Mouse (Mus musculus): ENCODE results near the gene Gm20388. TPM values are rescaled to one million over a fixed set of nuclear protein-coding genes. Genes with fewer than 3 reads are reported as not detected.

The Gm20388 gene
- total RNA-seq, 1 experiment: 27.0 TPM

GRCm38 (mm10) chr8:120411059-120411458 is 500.4 kb downstream of the Gm20388 start:
- in situ Hi-C loops (cut with MboI; ENCODE audit: low sequenced_read_pairs in 2 of 2, unreplicated experiment in 2 of 2): no loop called here
- H3K9ac ChIP-seq (ENCODE audit: insufficient read depth, low read depth, low read length, poor library complexity, severe bottlenecking): no peak overlapping the region
- no peak overlapping the region for H3K27ac ChIP-seq (ENCODE audit: insufficient read depth, low read depth, low read length, poor library complexity, severe bottlenecking)
- no peak overlapping the region for H3K4me3 ChIP-seq (ENCODE audit: insufficient read depth in 1 of 2, low read depth in 1 of 2, low read length in 2 of 2, poor library complexity in 1 of 2, severe bottlenecking in 1 of 2)
- H3K9me3 ChIP-seq (ENCODE audit: control insufficient read depth, insufficient read depth, low read depth, low read length): no peaks in the 10 kb centered on the region
- DNase-seq (ENCODE audit: low read depth, low spot score): no peak
- no peaks in the 10 kb centered on the region for H3K36me3 ChIP-seq (ENCODE audit: control insufficient read depth, insufficient read depth, low read length, poor library complexity, severe bottlenecking)
- H3K4me1 ChIP-seq (ENCODE audit: control insufficient read depth in 2 of 2, insufficient read depth in 2 of 2, low read length in 2 of 2, poor library complexity in 1 of 2): peaks cover 6 to 28% of the 10 kb centered on the region in 2 experiments; a peak in 3 of 4 replicates
- TF ChIP-seq ZNF384 (IDR thresholded peaks at IDR 0.05; ENCODE audit: low read depth, low read length) (no peak), MAFK (IDR thresholded peaks at IDR 0.05; ENCODE audit: insufficient read depth, low read depth, low read length) (no peak), CHD2 (IDR thresholded peaks at IDR 0.05; ENCODE audit: low read depth, low read length) (no peak), HCFC1 (IDR thresholded peaks at IDR 0.05; ENCODE audit: borderline replicate concordance, insufficient read depth, low read length) (no peak), ZC3H11A (IDR thresholded peaks at IDR 0.05; ENCODE audit: borderline replicate concordance, low read depth, low read length) (no peak)

GRCm38 (mm10) chr8:120411862-120412261 is 501.2 kb downstream of the Gm20388 start:
- no peak for DNase-seq (ENCODE audit: low read depth, low spot score)
- H3K9ac ChIP-seq (ENCODE audit: insufficient read depth, low read depth, low read length, poor library complexity, severe bottlenecking): no peak overlapping the region
- H3K4me1 ChIP-seq (ENCODE audit: control insufficient read depth in 2 of 2, insufficient read depth in 2 of 2, low read length in 2 of 2, poor library complexity in 1 of 2): peaks cover 6 to 30% of the 10 kb centered on the region in 2 experiments; a peak in 3 of 4 replicates
- no peaks in the 10 kb centered on the region for H3K36me3 ChIP-seq (ENCODE audit: control insufficient read depth, insufficient read depth, low read length, poor library complexity, severe bottlenecking)
- no peak for TF ChIP-seq HCFC1 (IDR thresholded peaks at IDR 0.05; ENCODE audit: borderline replicate concordance, insufficient read depth, low read length)
- TF ChIP-seq ZC3H11A (IDR thresholded peaks at IDR 0.05; ENCODE audit: borderline replicate concordance, low read depth, low read length): no peak
- TF ChIP-seq CHD2 (IDR thresholded peaks at IDR 0.05; ENCODE audit: low read depth, low read length): no peak
- no peak for TF ChIP-seq MAFK (IDR thresholded peaks at IDR 0.05; ENCODE audit: insufficient read depth, low read depth, low read length)
- TF ChIP-seq ZNF384 (IDR thresholded peaks at IDR 0.05; ENCODE audit: low read depth, low read length): no peak
- H3K4me3 ChIP-seq (ENCODE audit: insufficient read depth in 1 of 2, low read depth in 1 of 2, low read length in 2 of 2, poor library complexity in 1 of 2, severe bottlenecking in 1 of 2): no peak overlapping the region
- in situ Hi-C loops (cut with MboI; ENCODE audit: low sequenced_read_pairs in 2 of 2, unreplicated experiment in 2 of 2): no loop called here
- no peak overlapping the region for H3K27ac ChIP-seq (ENCODE audit: insufficient read depth, low read depth, low read length, poor library complexity, severe bottlenecking)
- no peaks in the 10 kb centered on the region for H3K9me3 ChIP-seq (ENCODE audit: control insufficient read depth, insufficient read depth, low read depth, low read length)

- no peaks in the 10 kb centered on the region for H3K9me3 ChIP-seq (ENCODE audit: control insufficient read depth, insufficient read depth, low read depth, low read length)
- in situ Hi-C loops (cut with MboI; ENCODE audit: low sequenced_read_pairs in 2 of 2, unreplicated experiment in 2 of 2): no loop called here
- H3K27ac ChIP-seq (ENCODE audit: insufficient read depth, low read depth, low read length, poor library complexity, severe bottlenecking): no peak overlapping the region
- TF ChIP-seq ZNF384 (IDR thresholded peaks at IDR 0.05; ENCODE audit: low read depth, low read length) (no peak), CHD2 (IDR thresholded peaks at IDR 0.05; ENCODE audit: low read depth, low read length) (no peak), HCFC1 (IDR thresholded peaks at IDR 0.05; ENCODE audit: borderline replicate concordance, insufficient read depth, low read length) (no peak), MAFK (IDR thresholded peaks at IDR 0.05; ENCODE audit: insufficient read depth, low read depth, low read length) (no peak)
- no peaks in the 10 kb centered on the region for H3K36me3 ChIP-seq (ENCODE audit: control insufficient read depth, insufficient read depth, low read length, poor library complexity, severe bottlenecking)
- peaks cover 6 to 30% of the 10 kb centered on the region in 2 experiments; a peak in 3 of 4 replicates for H3K4me1 ChIP-seq (ENCODE audit: control insufficient read depth in 2 of 2, insufficient read depth in 2 of 2, low read length in 2 of 2, poor library complexity in 1 of 2)
- no peak overlapping the region for H3K9ac ChIP-seq (ENCODE audit: insufficient read depth, low read depth, low read length, poor library complexity, severe bottlenecking)
- H3K4me3 ChIP-seq (ENCODE audit: insufficient read depth in 1 of 2, low read depth in 1 of 2, low read length in 2 of 2, poor library complexity in 1 of 2, severe bottlenecking in 1 of 2): no peak overlapping the region
- no peak for DNase-seq (ENCODE audit: low read depth, low spot score)
Measured at GRCm38 (mm10) chr8:120412357-120412756, 501.7 kb downstream of the Gm20388 start.

GRCm38 (mm10) chr8:120412911-120413625 is 502.4 kb downstream of the Gm20388 start:
- H3K9ac ChIP-seq (ENCODE audit: insufficient read depth, low read depth, low read length, poor library complexity, severe bottlenecking): no peak overlapping the region
- in situ Hi-C loops (cut with MboI; ENCODE audit: low sequenced_read_pairs in 2 of 2, unreplicated experiment in 2 of 2): no loop called here
- no peak overlapping the region for H3K4me3 ChIP-seq (ENCODE audit: insufficient read depth in 1 of 2, low read depth in 1 of 2, low read length in 2 of 2, poor library complexity in 1 of 2, severe bottlenecking in 1 of 2)
- DNase-seq (ENCODE audit: low read depth, low spot score): no peak
- TF ChIP-seq ZC3H11A (IDR thresholded peaks at IDR 0.05; ENCODE audit: borderline replicate concordance, low read depth, low read length) (no peak), ZNF384 (IDR thresholded peaks at IDR 0.05; ENCODE audit: low read depth, low read length) (no peak), CHD2 (IDR thresholded peaks at IDR 0.05; ENCODE audit: low read depth, low read length) (no peak), MAFK (IDR thresholded peaks at IDR 0.05; ENCODE audit: insufficient read depth, low read depth, low read length) (no peak), HCFC1 (IDR thresholded peaks at IDR 0.05; ENCODE audit: borderline replicate concordance, insufficient read depth, low read length) (no peak)
- no peaks in the 10 kb centered on the region for H3K36me3 ChIP-seq (ENCODE audit: control insufficient read depth, insufficient read depth, low read length, poor library complexity, severe bottlenecking)
- H3K4me1 ChIP-seq (ENCODE audit: control insufficient read depth in 2 of 2, insufficient read depth in 2 of 2, low read length in 2 of 2, poor library complexity in 1 of 2): peaks cover 6 to 25% of the 10 kb centered on the region in 2 experiments; a peak in 3 of 4 replicates
- no peaks in the 10 kb centered on the region for H3K9me3 ChIP-seq (ENCODE audit: control insufficient read depth, insufficient read depth, low read depth, low read length)
- H3K27ac ChIP-seq (ENCODE audit: insufficient read depth, low read depth, low read length, poor library complexity, severe bottlenecking): no peak overlapping the region
